Mouse (Mus musculus) frontal cortex, postnatal 36 days (tissue): ENCODE results near the gene Olfr1233.

Experiments used
- DNase-seq, 2 experiments: peaks; one replicate each; pipeline ENCODE4 v3.0.0; 2022; ENCODE audit warnings: low spot score in 2 of 2

Gene Olfr1233

DNA sequence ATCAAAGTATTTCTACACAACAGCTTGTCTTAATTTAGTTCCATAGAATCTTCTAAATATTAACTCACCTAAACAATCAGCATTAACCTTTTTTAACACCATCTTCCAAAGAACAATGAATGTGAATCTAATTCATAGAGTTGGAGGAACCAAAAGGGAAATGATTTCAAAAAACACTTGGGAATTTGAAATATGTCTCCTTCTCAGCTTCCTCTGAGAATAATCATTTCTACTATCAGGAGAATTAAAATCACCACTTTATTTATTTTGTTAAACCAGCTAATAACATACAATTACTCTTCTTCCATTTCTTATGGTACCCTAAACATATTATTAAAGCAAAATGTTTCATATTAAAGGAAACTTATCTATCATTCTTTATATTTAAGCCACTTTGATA lies at the start of gene Olfr1233:
Gene Olfr1233 (minus strand): TSS at position 101 of the 400 bp plus-strand sequence.
- no peak for DNase-seq

DNA sequence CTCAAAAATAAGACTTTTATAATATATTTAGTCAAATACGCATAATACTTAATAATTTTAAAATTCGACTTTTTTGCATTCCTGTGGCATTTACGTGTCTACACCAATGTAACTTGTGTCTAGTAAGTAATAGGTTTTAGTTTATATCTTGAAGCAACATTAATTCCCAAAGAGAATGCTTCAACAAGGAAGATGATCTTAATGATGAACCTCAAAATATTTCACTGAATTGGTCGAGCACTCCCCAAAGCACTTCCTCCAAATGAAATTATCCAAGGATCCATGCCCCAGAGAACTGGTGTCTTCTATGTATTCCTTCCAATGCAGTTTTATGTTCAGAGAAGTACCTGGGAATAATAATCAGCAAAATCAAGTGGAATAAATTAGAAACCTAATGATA lies 22.6 kb upstream of the Olfr1233 start, which contains the start of gene Olfr1234:
Gene Olfr1234 (minus strand): TSS at position 101 of the 400 bp plus-strand sequence.
- no peak for DNase-seq

DNA sequence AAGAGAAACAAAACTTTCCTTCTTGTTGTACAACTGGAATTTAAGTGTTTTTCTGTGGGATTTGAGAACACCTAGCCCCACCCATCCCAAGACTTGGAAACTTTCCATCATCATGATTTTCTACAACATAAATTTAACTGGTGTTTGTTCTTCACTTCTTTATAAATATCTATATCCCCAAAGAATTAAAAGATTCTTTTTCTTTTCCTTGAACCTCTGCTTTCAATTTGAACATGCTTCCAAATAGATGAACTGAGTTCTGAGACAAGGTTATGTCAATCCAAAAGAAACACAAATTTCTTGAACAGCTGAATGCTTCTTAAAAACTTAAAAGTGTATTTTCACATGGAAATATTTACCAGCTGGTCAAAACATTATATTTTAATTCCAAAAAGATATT lies 12.6 kb downstream of the Olfr1233 start, which contains the start of gene Olfr1232:
Gene Olfr1232 (minus strand): TSS at position 101 of the 400 bp plus-strand sequence.
- no peak for DNase-seq

DNA sequence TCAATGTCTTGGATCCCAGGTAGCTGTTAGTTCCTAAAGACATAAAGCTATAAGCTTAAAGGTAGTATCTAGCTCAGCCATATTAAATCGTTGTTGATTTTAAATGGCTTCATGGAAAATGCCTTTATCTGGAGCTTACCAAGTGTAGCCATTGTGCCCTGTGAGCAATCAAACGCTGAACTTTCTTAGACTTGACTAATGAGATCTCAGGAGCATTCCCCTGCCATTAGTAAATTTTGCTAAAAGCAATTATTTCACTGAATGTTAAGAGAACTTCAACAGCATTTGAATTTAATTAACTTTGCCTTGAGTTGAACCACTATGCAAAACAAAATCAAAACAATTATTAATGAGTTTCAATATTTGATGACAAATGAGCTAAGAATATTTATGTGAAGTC lies 35.2 kb downstream of the Olfr1233 start, which contains the start of gene Olfr1231:
Gene Olfr1231 (minus strand): TSS at position 101 of the 400 bp plus-strand sequence.
- DNase-seq: no peak

DNA sequence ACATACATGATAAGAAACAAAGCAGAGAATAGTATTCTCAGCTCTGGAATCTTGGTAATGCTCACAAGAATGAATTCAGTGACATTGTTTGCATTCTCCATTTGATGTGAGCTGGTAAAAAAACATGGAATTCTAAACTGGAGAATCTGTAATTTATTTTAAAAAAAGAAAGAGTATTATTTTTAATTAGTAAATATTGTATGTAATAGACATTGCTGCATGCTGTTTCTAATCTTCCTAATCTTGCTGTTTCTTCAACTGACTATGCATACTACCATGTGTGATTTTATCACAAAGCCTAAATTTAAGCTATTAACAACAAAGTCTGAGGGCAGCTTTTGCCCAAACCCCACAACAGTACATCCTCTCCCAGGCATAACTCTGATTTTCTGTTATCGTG lies 45.0 kb downstream of the Olfr1233 start, which contains the start of gene Olfr1230:
Gene Olfr1230 (minus strand): TSS at position 101 of the 400 bp plus-strand sequence.
- no peak for DNase-seq

DNA sequence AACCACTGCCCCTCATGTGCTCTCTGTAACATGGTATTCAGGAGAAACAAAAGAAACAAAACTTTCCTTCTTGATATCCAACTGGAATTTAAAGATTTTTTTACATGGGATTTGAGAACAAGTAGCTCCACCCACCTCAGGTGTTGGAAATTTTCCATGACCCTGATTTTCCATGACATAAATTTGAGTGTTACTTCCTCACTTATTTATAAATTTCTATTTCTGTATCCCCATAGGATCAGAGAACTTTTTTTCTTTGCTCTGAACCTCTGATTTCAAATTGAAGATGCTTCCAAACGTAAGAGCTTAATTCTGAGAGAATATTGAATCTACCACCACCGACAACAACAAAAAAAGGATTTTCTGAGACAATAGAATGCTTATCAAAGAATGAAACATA lies 54.3 kb downstream of the Olfr1233 start, which contains the start of gene Olfr1229:
Gene Olfr1229 (minus strand): TSS at position 101 of the 400 bp plus-strand sequence.
- no peak for DNase-seq
